Mouse (Mus musculus) layer of hippocampus, adult 9-10 months (tissue): ENCODE measurements around the gene Zfp990.
"Not testable (repeated sequence)": the region's sequence is repeated elsewhere in the genome, so short reads cannot be mapped to it uniquely, and the experiment has no call there.

Experiments
- DNase-seq: peaks from one replicate; pipeline ENCODE4 v3.0.0; 2022; ENCODE audit warnings: low spot score

The Zfp990 gene

DNA sequence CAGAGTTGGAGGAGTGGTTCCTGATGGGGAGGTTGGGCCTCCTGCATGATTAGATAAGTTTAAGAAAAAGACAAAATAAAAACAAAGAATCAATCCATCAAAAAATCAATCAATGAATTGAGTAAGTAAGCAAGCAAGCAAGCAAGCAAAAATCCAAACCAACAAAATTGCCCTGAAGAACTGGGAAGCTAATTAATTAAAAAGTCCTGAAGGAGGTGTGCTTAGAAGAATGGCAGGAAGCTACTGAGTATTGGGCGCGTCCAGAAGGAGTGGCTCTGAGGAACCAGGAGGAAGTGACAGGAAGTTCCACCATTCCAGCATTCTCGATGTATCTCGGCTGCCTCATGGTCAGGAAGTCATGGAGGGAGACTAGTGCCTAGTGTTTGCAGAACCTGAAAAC lies at the start of gene Zfp990:
Gene Zfp990 (plus strand): TSS at position 301 of the 400 bp plus-strand sequence.
- DNase-seq: not testable (repeated sequence)

GRCm38 (mm10) chr4:145463553-145464253 lies 46.9 kb upstream of the Zfp990 start:
- DNase-seq: not testable (repeated sequence)

DNA sequence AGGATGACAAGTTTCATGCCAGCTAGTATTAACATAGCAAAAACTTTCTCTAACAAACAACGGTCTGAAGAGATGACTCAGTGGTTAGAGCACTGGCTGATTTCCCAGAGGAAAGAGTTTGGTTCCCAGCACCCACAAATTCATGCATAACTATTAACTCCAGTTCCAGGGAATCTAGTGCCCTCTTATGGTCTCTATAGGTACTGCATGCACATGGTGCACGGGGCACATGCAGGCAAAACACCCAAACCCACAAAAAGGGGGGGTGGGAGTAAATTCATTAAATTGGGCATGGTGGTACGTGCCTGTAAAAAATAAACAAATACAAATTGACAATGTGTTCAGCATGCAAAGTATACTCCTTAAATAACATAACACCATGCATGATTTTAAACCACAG lies 32.4 kb upstream of the Zfp990 start:
- no peak for DNase-seq

DNA sequence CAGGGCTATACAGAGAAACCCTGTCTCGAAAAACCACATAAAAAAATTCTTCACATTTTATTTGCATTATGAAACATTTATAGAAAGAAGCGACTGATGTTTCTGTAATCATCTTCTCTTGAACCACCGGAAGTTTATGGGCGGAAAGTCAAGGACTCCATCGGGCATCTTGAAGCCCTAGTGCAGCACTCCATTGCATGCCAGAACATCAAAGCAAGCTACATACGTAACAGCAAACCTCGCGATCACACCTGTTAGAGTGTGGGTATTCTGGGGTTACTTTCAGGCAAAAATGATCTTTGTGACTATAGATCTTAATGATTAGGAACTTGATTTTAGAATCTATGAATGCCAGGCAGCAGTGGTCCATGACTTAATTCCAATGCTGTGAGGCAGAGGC lies 29.9 kb upstream of the Zfp990 start:
- DNase-seq: not testable (repeated sequence)

GRCm38 (mm10) chr4:145489396-145489795 lies 21.2 kb upstream of the Zfp990 start:
- DNase-seq: no peak

- DNase-seq: no peak
These were observed 18.4 kb upstream of the Zfp990 start for GRCm38 (mm10) chr4:145492132-145492531.

DNA sequence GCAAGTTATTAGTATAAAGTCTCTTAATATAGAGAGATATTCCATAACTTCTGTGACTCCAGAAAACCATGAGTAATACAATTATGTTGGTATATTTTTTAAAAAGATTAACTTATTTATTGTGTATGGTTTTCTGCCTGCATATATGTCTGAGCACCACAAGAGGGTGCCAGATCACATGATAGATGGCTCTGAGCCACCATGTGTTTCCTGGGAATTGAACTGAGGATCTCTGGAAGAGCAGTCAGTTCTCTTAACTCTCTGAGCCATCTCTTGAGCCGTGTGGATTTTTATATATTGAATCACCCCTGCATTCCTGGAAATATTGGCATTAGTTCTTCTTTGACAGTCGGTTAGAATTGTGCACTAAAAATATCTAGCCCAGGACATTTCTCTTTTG lies 17.2 kb upstream of the Zfp990 start:
- not testable (repeated sequence) for DNase-seq

DNA sequence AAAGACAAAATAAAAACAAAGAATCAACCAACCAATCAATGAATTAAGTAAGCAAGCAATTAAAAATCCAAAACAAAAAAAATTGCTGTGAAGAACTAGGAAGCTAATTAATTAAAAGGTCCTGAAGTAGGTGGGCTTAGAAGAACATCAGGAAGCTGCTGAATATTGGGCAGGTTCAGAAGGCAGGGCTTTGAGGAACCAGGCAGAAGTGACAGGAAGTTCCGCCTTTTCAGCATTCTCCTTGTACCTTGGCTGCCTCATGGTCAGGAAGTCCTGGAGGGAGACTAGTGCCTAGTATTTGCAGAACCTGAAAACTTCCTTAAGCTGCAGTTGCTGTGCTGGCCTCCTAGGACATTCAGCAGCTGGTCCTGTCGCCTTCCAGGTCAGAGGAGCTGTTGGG lies 4.1 kb downstream of the Zfp990 start:
- DNase-seq: not testable (repeated sequence)

GRCm38 (mm10) chr4:145515776-145516565 lies 5.4 kb downstream of the Zfp990 start:
- not testable (repeated sequence) for DNase-seq

DNA sequence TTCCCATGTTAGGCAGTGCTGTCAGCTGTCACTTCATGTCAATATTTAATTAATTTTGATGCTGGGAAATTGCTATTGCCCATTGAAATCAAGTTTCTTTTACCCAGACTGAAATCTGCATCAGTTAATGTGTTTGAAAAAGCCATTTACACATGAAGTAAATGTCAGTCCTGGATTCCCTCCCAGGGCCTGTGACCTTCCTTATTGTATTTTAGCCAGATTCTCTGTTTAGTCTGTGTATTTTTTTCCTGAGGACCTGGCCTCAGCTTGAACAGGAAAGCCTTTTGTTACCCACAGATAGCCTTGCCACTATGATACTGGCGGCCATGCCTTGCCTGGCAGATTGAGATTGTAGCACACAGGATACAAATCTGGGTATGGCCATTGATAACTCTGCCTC lies 6.8 kb downstream of the Zfp990 start:
- not testable (repeated sequence) for DNase-seq

GRCm38 (mm10) chr4:145543861-145544260 lies 33.3 kb downstream of the Zfp990 start:
- not testable (repeated sequence) for DNase-seq

- not testable (repeated sequence) for DNase-seq
These were observed 34.5 kb downstream of the Zfp990 start for GRCm38 (mm10) chr4:145545106-145545505.

DNA sequence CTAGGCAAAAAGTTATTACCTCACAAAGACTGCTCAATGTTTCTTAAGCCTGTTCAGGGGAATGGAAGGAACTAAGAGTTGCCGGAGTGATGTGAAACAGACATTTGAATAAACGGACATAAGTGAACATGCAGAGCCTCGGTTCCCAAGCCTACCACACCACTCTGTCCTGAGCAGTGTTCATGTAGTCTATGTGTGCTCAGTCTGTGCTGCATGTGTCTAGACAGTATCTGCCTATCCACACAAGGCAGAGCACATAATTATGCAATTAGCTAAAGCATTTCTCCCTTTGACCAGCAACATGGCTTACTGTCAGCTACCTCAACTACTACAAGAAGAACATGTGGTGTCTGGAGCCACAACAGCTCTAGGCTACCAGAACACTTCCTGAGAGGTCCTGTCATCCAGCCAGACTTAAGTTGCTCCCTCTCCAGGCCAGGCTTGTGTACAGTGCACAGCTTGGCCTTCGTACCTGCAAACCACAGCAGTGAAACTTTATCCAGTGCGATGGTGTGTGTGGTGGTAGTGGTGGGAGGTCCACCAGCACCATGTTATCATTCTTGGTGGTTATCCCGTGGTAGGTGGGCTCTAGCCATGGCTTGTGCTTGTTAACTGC lies 35.3 kb downstream of the Zfp990 start:
- not testable (repeated sequence) for DNase-seq

- not testable (repeated sequence) for DNase-seq
These were observed 35.9 kb downstream of the Zfp990 start for GRCm38 (mm10) chr4:145546477-145546876.

DNA sequence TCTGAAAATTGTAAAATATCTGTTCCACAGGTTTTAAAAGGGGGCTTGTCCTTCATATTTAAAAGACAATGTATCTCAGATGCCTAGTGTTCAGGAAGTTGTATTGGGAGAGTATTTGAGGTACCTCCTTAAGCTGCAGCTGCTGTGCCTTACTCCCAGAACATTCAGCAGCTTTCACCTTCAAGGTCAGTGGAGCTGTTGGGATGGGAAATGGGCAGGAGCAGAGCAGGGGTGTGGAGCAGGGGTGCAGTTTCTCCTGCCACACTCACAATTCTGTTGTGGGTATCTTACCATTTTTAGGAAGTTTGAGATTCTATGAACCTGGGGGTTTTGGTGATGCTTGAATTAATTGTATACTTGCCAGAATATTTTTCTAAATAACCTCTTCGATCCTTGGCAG lies 46.1 kb downstream of the Zfp990 start:
- no peak for DNase-seq

DNA sequence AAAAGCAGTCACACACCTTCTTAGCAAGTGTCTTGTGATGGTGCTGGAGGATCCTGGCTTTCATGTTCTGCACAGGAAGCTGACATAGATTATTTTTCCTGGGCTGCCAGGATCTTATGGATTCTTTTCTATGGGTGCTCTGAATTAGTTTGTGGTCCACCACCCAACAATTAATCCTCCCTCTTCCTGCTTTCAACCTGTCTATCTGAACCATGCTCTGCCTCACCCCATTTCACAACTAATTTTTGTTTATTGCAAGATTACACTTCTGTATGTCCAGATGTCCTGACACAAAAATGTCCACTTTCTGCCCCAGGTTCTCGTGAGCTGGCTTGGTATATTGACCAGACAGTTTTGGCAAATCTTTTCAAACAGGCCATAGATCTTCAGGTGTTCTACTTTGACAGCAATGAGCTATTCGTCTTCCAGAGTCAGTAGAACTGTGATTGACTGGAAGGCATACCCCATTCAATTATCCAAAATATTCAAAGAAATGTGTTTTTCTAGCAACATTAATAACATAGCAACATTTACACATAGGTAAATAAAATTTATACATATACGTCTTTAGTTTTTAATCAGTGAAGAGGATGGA lies 49.0 kb downstream of the Zfp990 start:
- no peak for DNase-seq

- DNase-seq: no peak
These were observed 53.7 kb downstream of the Zfp990 start for GRCm38 (mm10) chr4:145564111-145564821.

GRCm38 (mm10) chr4:145570461-145570860 lies 59.9 kb downstream of the Zfp990 start:
- not testable (repeated sequence) for DNase-seq

DNA sequence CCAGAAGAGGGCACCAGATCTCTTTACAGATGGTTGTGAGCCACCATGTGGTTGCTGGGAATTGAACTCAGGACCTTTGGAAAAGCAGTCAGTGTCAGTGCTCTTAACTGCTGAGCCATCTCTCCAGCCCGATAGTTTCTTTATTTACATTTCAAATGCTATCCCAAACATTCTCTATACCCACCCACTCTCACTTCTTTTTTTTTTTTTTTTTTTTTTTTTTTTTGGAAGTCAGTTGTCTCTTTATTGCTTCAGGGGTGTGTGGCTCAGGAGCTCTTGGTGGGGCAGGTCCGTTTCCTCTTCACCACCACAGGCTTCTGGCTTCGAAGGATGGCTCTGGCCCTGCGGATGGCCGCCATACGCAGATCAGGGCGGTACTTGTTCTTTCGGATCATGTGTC lies 66.1 kb downstream of the Zfp990 start:
- not testable (repeated sequence) for DNase-seq

DNA sequence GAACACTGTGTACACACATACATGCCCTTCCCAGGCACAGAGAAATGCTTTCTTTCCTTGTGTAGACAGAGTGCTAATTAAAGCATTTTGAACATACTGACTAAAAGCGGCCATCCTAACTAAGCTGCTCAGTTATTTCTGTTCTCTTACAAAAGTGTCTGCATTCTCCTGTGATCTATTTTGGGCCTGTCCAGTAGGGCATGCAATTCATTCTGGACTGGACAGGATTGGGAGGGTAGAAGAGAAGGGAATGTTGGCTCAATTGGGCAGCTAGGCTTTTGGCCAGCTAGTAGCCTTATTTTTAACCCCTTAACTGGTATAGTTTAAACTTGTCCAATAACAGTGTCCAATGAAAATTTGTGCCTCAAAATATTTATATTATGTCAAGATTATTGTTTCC lies 69.8 kb downstream of the Zfp990 start:
- DNase-seq: not testable (repeated sequence)

GRCm38 (mm10) chr4:145585078-145585477 lies 74.5 kb downstream of the Zfp990 start, which contains the start of gene Gm13212:
Gene Gm13212 (plus strand): TSS chr4:145585166.
- not testable (repeated sequence) for DNase-seq

DNA sequence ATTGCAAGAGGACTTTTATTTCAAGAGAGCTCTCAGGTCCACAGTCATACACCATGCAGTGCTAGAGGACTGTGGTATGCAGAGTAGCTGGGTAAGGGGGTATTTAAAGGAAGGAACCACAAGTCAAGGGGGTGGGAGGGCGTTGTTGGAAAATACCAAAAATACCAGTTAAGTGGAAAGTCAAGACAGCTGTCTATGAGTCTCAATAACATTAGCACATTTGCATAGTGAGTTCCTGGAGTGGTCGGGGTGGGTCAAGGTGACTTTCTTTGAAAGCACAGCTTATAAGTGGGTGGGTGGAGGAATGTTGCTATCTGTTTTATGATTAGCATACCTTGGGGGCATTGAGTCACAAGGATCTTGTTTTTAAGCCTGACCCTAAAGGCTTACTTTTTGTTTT lies 75.5 kb downstream of the Zfp990 start:
- not testable (repeated sequence) for DNase-seq
